Mouse (Mus musculus) erythroblast, embryonic 14.5 days (primary cell): ENCODE data around the gene Tufm.

Experiments
- GATA1 ChIP-seq: IDR thresholded peaks from 2 replicates; pipeline ENCODE4 v1.6.1; 2012; ENCODE audit warnings: low read length, inconsistent platforms, mixed read lengths
- TAL1 ChIP-seq: IDR thresholded peaks from 3 replicates; pipeline ENCODE4 v1.6.1; 2012; ENCODE audit warnings: low read length, inconsistent platforms, mixed read lengths

DNA sequence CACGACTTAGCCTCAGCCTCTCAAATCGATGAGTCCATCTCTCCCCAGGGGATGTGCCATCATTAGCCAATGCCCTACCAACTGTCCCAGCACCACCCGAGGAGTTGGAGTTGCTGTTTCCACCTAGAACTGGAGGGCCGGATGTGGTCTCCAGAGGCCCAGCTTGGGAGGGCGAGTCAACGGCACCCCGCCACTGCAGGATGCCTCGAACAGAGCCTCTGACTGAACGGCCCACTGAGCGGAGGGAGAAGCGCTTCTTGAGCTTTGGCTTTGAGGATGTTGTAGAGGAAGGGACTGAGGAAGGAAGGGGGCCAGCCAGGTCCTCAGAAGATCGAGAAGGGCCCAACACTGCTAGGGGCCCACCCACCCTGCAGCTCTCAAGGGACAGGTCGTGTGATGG is 14.9 kb upstream of the Tufm start:
- TF ChIP-seq TAL1: no peak
- TF ChIP-seq GATA1: no peak
